Mouse (Mus musculus) spleen, adult 18-20 months (tissue): ENCODE data around the gene Celf2.

Experiments
- DNase-seq, 2 experiments: peaks; one replicate each; pipeline ENCODE4 v3.0.0; 2022; ENCODE audit warnings: mixed read lengths in 2 of 2

Gene Celf2

DNA sequence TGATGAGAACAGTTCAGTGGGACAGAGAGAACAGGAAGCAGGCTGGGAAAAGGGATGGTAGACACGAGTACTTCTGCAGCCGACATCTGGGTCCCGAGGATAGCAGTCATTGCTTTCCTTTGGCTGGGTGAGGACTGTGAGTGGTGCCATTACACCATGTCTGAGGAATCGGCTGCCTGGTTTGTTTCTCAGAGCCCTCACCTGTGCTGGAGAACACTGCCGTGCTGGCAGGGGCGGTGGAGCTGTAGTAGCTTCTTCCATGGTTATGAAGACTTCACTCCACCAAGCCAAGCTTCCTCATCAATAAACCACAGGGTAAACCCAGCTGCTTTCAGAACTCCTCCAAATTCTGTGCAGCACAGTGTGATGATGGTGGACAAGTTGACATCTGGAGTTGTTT is 860.5 kb downstream of the Celf2 start:
- DNase-seq = no peak

DNA sequence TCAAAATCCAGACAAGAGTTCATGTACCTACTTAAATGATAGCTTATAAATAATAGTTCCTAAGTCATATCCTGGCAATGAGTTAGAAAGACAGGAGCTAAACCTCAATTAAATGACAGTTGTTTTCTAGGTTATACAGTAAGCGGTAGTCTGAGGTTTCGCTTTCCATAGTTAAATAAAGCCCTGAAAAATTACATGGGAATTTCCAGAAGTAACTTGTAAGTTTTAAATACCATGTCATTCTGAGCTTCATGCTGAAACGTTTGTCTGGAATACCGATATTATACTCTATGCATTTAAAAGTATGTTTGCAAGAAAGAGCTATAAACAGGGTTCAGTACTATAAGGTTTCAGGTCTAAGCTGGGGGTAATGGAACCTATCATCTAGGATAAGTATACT is 862.3 kb downstream of the Celf2 start:
- no peak for DNase-seq

DNA sequence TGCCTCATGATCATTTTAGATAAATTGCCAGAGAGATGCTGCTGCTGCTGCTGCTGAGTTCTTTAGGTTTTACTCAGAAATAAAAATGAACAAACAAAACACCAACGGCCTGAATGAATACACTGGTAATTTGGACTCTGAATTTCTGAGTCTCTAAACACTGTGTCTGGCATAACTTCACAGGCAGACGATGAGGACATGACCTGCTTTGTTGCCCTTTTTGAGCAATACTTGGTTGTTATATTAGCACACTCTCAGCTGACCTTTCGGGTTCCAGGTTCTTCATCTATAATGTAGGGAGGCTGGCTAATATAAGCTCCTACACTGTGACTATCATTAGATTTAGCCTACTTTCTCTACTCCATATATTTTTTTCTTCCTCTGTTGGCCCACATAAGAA is 863.0 kb downstream of the Celf2 start:
- no peak for DNase-seq

DNA sequence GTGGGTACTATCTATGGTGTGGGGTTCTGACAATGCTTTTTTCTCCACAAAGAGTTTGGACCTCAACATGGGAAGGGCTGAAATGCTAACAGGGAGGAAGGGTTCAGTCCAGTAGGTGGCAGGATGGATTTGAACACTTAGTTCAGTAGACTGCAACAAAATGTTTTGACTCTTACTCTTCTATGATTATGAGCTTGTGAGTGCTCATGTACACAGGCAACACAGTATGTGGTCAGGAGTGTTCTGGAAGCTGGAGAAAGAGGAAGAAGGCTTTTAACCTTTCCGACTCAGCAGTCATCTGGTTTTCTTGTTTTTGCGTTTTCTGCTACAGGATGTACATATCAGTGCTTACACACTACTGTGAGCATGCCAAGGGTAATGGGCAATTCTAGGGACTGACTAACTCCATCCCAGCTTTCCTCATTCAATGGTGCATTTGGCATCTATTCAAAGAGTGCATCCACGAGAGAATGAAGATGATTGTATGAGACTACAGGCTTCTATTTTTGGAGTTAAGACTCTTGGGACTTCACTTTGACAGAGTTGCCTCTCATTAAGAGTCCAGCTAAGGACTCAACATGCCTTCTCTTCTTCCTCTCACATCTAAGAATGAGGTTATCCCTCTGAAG is 867.0 kb downstream of the Celf2 start:
- DNase-seq = no peak

DNA sequence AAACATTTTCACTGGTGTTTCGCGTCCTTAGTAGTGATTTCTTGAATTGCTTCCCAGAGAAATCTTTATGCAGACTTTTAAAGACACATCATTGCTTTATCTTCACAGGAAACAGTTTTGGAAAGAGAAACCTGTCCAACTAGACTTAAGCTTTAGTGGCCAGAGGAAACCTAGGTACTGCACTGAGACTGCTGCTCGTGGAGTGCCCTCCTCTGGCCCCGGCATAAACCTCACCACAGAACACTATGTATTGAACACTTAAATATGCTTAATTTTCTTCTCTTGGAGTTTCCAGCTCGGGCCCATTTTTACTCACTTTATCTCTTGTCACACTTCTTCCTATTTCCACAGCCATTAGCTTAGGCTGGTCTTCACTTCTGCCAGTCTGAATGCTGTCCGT is 870.0 kb downstream of the Celf2 start:
- no peak for DNase-seq

DNA sequence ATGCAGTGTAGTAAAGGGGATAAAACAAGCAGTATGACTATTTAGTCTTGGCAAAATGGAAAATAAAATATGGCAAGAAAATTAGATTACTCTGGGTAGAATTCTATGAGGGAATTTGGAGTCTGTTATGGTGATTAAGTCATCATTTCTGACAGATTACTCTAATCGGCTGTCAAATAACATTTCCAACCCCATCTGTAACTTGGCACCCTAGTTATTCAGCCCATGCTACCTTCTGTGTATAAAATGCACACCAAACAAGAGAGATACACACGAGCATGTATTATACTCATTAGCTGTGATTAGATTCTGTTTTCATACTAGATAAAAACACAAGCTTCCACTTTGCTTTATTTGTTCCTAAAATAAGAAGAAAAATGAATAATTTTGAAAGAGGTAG is 872.2 kb downstream of the Celf2 start:
- no peak for DNase-seq

DNA sequence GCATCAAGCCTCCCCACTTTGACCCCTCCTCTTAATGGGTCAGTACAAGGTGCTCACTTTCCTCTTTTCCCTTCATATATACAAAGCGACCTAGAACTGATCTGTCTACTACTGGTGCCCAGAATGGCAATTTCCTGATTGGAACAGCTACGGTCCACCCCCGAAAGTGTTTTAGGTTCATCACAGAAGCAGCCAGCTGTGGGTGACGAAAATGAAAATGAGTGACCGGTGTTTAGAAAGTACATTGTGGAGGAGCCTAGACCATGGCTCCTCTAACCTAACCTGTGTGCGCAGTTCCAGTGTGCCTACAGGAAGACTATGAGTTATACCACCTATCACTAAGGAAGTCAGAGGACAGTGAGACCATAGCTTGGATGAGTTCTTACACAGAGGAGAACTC is 874.5 kb downstream of the Celf2 start:
- no peak for DNase-seq

DNA sequence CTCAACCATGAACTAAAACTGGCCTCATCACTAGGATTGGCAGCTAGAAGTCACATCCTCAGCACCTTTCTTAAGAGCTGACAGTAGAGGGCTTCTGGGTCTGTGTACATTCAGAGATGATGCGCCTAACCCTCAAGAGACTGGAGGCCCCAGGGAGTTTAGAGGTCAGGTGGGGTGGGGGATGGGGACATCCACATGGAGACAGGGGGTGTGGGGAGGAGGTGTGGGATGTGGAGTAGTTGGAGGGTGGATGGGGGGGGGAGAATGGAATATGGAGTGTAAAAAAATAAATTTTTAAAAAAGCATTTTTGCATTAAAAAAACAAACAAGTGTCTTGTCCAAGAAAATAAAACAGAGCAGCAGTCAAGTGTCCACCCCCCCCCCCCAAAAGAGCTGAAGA is 876.2 kb downstream of the Celf2 start:
- no peak for DNase-seq

DNA sequence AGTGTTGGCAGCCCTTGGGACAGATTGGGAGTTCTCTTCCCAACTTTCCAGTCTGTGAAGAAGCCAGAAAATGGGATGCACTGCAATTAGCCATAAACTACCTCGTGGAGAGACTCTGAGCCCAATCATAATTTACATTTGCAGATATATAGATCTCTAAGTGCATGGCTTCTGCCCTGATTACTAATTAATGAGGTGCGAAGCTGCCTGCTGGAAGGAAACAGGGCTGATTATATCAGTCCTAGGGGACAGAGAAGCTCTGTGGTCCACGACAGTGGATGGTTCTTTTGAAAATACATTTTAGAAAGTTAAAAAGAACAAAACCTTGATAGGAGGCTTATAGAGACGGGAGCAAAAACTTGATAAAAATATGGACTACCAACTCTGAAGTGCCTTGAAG is 885.6 kb downstream of the Celf2 start:
- no peak for DNase-seq

DNA sequence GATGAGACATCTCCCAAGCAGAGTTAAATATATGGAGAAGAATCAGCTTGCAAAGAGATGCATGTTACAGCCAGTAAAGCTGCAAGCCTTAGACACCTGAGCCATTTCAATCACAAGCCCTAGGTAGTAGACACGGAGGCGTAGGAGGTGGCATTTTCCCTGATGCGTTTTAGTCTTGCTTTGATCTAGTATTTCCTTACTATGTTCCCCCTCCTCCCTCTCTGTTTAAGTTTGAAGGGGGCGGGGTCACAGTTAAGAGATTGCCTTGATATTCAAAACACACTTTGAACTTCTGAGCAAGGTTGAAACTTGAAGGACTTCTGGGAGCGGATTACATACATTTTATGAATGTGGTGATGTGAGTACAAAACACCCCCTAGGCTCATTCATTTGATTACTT is 887.3 kb downstream of the Celf2 start:
- DNase-seq = no peak

DNA sequence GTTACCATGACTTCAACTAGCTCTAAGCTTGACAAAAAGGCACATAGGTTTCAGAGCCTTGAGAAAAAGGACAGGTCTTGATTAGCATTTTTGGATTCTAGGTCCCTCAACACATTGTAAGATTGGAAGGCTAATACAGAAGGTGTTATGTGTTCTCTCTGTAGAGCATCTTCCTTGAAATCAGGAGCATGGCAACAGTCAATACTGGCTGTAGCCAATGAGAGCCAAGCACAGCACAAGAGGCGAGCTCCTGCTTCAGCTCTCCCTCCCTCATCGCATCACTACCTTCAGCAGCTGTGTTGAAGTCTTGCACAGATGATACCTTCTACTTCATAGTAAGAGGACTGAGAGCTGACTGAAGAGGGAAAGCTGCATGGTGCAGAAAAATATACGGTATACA is 890.5 kb downstream of the Celf2 start:
- no peak for DNase-seq

DNA sequence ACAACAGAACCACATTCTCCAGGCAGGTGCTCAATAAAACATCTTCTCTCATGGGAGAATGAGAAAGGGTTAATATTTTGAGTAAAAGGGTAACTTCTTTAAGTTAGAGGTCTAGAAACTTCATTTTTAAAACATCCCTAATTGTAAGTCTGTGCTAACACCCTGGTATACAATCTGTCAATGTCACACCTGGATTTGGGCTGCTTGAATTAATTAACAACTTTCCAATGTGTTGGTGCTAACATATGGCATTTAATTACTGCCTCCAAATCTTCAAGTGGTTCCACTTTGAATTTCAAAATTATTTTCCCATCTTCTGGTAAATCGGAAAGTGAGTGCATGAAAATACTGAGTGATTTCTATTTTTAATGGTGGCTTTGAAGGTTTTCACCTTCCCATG is 890.9 kb downstream of the Celf2 start:
- no peak for DNase-seq

DNA sequence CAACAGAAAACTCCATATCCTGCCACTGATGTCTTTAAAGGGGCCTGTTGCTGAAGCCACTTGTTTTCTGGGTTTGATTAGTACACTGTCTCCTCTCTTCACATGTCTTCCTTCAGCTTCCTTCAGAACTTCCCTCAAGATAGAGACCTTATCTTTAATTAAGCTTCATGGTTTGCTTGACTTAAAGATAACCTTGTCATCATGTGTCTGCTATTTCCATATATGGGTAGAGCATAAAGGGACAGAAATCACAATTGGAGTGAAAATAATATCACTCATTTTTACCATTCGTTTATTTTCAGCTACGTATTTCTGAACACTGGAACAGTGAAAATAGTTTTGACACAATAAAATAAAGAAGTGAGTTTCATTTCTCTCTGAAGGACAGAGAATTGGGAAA is 905.0 kb downstream of the Celf2 start:
- no peak for DNase-seq

DNA sequence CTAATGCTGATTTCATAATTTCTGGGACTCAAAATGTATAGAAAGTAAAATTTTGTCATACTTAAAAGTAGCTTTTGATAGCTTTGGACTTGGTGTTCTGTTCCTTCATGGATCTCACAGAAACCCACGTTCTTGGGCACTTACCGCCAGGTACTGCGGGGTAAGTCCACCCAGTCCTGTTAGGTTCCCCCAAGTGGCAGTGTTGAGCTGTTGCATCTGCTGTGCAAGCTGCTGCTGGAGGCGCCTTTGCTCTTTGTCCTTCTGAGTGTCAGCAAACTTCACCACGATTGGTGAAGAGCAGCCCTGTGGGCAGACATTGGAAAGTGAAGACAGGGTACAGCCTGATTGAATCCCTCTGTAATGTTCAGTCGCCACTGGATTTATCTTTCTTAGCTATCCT is 905.5 kb downstream of the Celf2 start:
- no peak for DNase-seq

DNA sequence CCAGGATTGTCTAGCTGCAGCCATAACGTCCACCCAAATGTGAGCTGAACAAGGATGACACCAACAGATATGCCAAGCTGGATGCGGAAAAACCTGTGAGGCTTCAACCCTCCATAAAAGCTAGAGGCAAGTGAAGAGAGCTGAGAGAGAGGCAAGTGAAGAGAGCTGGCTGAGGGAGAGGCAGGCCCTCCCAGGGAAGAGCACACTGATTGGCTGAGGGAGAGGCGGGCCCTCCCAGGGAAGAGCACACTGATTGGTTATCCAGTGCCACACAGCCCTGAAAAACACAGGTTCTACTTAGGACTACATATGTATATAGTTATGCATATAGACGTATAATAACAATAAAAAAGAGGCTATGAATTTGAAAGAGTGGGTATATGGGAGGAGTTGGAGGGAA is 907.2 kb downstream of the Celf2 start:
- DNase-seq = no peak

DNA sequence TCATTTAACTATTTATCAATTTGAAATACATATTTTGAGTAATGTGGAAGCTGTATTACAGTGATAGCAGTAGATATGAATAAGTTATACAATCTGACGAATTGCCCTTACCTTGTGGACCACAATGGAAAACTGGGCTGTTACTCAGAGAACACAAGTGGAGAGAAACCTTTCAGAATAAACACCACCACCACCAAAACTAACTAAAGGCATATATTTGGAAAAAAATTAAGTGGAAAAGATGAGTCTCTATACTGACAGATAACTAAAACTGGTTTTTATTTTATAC is 910.5 kb downstream of the Celf2 start:
- no peak for DNase-seq

DNA sequence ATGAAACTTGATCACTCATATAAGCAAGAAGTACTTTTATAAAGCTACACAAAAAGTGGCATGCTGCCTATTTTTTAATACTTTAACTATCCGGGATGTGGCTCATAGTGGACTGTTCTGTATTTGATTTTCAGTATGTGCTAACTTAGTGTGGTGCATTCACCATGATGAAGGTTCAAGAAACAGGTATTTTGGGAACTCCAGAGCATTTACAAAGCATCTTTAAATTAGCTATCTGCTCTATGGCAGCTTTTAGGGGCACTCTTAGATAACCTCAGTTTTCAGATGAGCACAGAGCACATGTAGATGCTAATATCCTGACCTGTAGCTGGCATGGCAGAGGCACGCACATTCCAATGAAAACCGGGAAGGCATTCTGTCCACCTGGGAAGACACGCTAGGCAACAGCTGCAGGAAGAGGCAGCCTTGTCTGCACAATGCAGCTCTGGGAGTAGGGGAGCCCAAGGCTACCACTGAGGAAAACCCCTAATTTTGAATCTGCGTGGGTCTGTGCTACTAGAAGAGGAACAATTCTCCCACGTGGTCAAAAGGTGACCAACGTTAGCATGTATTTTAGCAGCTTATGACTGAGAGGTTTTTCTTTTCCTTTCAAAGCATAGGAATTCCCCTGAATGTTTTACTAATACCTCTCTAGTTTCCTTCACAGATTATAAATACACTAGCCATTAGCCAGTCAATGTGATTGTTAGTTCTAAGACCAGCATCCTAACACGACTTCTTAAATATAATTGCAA is 911.1 kb downstream of the Celf2 start:
- DNase-seq = no peak

DNA sequence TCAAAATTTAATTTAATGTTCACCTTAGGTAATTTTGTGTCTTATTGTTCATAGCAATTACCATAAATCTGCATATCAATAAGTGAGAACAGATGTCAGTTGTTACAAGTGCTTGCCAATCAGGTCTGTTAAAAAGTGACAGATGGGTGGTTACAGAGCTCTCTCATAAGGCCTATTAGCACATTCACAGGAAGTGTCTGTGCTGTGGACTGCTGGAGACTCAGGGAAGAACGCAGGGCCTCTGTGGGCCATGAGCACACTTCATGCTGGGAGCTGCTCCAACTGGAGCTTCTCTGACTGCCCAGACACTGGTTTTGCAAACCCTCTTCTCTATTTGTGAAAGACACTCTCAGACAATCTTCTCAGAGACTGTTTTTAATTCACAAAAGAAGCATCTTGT is 914.6 kb downstream of the Celf2 start:
- DNase-seq = no peak

DNA sequence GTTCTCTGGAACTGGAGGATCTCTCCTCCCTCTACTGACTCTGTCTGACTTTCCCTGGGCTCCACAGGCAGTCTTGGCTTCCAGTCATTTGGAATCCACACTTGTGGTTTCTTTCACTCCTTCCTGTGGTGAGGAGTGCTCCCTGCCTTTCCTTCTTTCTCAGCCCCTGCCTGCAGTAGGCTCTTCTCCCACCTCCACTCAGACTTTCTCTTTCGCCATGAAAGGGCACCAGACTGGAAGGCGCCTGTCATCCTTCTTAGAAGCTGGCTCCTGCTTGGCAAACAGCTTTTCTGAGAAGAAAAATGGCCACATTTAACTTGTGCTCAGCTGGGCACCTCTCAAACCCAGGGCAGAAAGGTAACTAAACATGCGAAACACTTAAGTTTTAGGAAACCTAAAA is 915.2 kb downstream of the Celf2 start:
- DNase-seq = no peak

DNA sequence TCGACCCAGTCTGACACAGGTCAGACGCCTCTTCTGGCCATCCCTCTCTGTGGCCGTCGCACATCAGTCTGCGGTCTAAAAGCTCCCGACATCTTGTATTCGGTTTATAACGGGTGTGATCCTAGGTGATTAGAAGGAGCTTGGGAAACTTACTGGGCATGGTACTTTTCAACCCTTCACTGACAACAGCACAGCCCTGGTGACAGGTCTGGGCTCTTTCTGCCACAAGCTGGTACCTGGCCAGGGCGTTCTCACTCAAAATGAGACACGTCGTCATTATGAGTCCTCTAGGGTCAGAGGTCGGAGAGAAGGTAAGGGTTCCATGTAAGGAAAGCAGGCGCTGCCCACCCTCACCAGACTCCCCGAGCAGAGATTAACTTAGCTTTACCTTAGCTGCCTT is 915.6 kb downstream of the Celf2 start:
- no peak for DNase-seq

DNA sequence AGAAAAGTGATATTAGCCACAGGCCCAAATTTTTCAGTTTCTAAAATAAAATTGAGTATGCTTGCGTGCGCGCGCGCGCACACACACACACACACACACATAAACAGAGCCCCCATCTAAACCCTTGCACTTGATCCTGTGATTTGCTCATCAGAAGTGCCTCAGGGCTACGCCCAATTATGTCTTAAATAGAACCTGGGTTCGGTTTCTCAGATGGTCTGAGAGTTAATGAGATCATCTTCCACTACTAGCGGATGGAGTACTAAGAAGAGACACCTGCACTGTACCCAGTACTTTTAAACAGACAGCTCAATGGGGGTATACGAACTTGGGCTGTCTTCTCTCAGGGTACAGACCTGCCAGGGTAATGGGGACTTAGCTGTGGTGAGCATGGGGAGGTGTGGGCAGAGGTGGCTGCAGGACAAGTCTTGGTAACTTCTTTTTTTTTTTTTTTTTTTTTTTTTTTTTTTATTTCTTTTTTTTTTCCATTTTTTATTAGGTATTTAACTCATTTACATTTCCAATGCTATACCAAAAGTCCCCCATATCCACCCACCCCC is 923.2 kb downstream of the Celf2 start:
- DNase-seq = no peak

DNA sequence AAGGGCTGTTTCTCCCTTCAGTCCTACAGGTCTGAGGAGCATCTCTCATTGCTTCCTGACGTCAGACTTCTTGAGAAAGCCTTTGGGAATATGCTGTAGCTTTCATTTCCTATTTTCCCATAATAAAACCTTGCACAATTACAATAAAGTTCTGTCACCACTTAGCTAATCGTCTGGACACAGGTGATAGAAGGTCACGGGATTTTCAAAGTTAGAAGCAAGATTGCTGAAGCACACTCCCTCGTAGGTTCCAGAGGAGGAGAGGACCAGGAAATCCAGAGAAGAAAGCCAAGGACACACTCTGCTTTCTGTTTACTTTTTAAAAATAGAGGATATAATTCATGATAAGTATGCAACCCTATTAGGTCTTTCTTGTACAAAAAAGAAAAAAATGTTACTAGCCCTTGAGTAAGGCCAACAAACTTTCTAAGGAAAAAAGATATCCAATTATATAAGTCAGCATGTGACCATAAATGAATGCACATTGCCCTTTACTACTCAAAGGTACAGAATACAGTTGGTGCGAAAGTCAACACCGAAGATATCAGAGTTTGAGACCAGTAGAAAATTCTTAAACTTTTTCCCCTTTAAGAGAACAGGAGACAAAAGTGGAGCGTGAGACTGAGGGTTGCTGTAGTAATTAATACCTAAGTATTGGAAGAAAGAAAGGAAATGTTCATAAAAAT is 924.2 kb downstream of the Celf2 start:
- no peak for DNase-seq

DNA sequence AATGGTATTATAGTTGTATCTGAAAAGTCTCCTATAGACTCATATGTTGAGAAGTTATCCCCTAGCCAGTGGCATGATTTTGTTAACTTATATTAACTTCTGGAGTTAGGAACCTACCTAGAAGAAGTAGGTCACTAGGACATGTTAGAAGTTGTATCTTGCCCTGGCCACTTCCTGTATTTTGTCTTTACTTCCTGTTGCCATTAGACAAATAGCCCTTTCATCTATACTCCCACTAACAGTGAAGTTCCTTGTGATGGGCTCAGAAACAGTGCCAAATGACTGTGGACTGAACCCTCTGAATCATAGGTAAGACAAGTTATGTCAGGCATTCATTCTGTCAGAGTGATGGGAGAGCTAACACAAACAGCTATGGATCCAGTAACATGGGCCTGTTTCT is 926.7 kb downstream of the Celf2 start:
- no peak for DNase-seq

DNA sequence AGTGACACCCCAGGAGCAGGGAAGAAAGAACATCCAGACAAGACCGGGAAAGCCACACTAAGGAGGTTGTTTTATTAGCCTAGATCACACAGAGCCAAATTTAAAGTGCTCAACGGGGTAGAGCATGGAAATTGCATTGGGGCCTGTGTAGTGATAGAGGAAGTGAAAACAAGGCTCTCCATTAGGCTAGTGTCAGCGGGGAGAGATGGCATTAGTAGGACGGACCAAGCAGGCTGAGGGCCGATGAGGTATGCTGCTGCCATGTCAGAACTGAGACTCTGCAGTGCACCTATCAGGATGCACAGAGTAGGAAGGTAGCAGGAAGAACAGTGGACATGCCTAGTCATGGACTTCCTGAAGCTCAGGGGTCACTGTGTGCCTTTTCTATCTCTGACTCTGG is 929.3 kb downstream of the Celf2 start:
- no peak for DNase-seq
